Mouse (Mus musculus): ENCODE measurements around the gene Rassf2.

Rassf2 gene

DNA sequence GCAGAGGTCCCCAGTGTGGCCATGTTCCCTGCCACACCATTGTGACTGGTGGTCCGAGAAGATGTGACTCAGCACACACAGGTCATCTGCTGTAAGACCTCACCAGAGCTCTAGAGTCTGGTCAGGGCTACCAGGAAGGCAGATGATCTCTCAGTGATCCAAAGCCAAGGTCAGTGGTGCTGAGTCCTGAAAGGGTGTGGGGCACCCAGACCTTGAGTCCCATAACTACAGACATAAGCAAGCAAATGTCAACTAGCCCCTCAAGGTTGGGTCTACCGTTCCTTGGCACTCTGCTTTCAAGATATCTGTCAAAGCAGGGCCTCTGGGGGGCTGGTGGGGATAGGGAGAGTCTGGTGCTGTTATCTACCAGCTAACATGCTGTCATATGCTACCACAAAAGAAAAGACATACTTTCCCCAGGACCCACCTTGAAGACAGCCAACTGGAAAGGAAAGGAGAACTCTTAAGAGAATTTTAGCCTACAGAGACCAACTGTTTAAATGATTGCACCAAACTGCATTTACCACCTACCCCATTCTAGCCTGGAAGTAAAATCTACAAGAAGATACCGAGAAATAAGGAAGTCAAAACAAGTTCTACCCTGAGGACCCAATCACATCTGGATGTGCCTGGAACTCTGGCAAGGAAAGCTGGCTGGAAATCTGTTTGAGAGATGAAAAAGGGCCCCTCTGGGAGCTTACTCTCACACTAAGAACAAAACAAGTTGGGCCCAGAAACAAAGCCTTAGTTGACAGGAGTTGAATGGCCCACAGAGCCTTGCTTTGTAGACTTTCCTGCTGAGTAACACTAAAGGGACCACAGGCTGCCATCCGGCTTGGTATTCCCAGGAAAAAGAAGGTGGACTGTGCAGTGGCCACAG lies 4.8 kb upstream of the Rassf2 start:
- DNase-seq, result no peak

DNA sequence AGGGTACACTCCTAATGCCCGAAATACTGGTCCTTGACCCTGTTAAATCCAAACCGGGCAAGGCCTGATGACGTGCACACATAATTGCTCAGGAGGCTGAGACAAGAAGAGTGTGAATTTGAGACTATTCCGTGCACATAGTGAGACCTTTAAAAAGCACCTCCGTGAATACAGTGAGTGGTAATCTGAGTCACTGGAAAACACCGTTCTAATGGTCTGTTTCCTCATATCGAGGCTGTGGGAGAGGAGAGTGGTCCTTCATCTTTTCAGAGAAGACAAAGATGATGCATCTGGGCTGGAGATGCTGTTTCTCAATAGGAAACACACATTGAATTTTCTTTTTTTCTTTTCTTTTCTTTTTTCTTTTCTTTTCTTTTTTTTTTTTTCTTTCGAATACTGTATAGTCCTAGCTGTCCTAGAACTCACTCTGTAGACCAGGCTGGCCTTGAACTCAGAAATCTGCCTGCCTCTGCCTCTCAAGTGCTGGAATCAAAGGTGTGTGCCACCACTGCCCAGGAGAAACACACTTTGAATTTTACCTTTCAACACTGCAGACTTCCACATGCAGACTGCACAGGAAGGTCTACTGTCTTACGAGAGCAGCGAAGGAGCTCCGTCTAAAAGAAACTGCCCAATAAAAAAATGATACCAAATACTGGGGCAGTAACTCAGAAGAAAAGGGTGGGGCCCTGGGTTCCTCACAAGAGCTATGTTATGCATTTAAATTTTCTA lies 1.5 kb upstream of the Rassf2 start:
- no peak for DNase-seq

DNA sequence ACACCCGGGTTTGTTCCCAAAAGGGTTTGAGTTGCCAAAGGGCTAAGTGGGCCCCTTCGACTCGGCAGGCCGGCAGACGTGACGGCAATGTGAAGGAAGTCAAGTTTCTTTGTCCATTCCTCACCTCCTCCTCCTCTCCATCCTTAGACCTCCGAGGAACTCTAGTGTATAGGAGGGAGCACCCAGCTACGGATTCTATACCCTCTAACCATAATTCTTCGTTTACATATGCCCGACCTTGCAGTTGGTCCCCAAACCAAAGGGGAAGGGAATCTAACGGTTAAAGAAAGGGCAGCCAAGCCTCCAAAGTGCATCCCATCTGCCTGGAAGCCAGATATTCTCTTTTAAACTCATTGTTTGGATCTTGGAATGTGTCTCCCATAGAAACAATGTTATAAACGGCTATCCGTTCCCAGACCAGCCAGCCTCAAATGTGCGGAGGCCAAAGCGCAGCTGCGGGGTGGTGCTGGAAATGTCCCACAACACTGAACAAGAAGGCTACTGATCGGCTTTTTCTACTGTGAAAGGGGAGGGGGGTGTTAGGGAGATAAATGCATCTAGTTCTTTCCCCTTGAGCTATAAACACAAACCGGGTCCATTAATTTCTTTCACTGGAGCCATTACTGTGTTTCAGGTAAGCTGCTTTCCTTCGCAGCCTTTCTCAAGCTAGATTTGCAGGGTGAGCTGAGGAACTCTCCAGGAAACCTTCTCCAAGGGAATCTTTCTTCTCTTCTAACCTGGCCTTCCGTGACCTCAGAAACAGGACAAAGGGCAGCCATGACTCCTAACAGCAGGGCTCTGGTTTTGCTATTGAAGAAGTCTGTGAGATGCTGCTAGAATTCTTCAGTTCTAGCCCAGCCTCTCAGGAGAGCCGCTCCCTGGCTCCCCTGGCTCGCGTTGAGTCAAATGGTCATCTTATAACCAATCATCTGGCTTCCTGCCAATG lies 633 bp upstream of the Rassf2 start:
- peak; percentile 20 for DNase-seq

DNA sequence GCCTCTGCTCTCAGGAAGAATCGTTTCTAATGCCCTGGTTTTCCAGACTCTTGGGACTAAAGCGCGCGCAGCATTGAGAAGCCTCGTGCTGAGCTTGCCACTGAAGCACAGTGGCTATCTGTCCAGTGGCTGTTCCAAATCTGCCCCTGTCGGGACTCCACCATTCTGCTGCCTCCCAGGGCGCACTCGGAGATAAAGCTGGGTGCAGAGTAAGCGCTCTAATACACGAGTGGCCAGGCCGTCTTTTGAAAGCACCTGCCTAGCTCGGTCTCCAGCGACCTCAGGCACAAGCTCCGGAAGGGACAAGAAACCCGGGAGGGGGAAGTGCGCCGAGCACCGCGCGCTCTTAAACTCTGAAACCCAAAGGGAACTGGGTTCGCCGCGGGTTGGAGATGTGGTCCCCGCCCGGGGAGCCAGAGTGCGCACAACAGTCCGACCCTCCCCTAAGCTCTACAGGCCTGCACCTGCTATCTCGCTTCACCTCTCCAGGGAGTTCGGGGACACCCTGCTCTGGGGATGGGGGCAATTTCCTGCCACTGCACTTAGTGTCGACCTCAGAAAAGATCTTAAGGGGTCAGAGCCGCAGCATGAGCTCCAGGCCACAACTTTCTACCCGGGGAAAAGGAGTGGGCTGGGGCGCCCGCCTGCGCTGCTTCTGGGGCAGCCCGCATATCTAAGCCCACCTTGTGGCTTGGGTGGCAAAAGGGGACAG lies 1.0 kb downstream of the Rassf2 start:
- DNase-seq, result peak; percentile 23

DNA sequence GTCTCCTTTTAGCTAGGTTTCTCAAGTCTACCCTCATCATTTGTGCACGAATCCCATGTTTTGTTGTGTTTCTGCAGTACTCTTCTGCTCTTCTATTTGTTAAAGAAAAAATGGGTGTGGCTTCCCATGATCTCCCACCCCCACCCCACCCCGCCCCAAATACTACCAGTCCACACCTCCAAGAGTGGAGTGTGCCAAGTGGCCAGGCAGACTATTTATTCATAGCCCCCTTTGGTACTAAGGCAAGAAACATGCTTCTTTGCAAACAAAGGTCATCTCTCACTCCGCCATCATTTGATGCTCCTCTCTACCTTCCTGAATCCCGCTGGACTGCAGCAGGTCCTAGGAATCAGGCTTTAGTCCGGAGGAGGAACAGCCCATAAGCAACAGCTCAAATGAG lies 2.0 kb downstream of the Rassf2 start:
- DNase-seq, result no peak

DNA sequence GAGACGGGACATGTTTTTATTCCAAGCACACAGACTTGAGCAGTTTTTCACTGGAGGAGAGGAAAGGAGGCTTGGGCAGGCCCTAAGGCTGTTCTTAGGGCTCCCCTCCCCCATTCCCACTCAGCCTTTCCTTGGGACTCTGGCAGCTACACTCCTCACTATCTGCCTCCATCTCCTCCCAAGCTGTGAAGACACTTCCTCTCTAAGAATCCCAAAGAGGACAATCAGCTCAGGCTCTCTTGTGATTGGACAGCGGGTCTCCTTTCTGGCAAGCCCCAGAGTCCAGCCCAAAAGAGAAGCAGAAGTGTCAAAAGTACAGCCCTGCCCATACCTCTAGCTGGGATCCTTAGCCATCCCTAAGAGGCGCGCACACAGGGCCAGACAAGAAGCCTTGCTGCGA lies 2.7 kb downstream of the Rassf2 start:
- no peak for DNase-seq

DNA sequence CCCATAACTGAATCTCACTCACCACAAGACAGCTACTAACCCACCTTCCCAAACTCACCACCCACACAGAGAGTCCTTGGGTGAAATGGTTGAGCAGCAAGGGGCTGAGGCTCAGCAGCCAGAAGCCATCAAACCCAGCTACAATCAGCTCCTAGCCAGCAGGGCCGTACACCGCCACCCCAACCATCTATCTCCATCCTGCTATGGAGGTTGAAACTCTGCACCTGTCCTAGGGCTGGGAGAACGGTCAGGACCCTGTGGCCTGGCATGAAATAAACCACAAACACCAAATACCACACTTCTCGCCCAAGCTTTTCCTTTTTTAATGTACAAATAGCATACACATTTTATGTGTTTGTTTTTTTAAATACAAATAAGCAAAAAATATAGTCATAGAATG lies 6.0 kb downstream of the Rassf2 start:
- DNase-seq, result no peak

DNA sequence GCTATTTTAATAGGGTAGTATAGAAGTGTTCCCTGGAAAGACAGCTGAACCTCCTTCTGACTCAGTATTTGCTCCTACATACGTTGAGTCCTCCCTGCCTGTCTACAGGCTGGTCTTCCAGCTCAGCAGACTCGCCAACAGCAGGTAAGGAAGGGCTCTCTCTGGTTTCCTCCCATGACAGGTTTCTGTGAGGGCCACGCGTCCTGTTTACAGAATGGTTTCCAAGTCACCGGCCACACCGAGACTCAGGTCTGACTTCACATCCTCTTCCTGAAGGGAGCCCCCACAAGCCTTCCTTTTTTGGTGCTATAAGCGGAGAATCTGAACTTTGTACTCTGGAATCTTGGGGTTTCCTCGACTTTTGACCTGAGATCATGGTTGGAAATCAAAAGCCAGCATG lies 7.4 kb downstream of the Rassf2 start:
- DNase-seq, result no peak

DNA sequence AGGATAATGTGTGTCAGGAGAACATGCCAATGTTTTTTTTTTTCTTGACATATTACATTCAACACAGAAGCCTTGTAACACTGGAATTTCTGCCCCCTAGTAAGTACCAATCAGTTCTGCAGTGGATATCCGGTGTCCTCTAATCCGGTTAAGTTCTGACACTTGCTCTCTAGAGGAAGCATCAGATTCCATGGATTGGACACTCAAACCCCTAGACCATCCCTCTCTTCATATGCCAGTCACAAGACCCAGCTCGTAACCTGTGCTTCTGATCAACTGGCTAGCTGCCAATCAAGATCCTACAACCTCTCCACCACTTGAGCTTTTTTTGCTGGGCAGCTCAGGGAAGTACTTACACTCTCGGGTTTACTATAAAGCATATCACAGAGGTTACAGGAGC lies 8.4 kb downstream of the Rassf2 start:
- no peak for DNase-seq

DNA sequence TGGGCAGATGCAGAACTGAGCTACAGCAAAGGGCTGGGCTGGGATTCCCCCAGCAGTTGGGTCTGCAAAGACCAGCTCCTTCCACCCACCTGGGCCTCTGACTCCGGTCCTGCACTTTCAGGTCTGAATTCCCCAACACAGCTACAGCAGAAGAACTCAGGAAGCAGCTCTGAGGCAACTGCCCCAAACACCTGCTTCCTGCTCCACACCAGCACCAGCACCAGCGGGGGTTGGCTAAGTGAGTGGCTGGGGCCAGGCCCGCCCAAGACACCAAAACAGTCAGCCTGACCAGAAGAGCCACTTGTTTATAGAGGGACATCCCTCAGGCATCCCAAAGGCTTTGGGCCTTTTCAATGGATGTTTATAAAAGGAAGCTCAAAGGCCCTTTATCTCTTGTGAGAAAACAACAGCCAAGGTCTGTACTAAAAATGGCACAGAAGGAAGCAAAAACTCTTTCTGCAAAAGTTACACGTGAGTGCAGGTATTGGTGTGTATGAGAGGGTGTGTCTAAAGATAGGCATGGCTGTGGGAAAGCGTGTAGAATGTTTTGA lies 9.0 kb downstream of the Rassf2 start:
- no peak for DNase-seq

DNA sequence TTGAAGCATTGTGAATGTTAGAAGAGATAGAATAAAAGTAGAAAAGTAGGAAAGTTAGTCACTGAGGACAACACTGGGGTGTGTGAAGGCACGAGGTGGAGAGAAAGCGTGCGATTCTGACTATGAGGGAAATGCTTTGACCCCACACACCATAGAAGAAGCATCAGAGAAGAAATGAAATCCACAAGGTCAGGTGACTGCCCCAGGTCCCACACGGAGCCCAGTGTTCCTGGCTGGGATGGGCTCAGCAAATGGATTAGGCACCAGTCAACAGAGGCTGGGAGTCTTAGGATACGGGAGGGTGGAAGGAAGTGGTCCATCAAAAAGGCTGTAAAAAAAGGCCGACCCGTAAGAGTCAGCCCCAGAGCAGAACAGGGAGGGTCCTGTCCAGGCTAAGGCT lies 9.6 kb downstream of the Rassf2 start:
- no peak for DNase-seq

DNA sequence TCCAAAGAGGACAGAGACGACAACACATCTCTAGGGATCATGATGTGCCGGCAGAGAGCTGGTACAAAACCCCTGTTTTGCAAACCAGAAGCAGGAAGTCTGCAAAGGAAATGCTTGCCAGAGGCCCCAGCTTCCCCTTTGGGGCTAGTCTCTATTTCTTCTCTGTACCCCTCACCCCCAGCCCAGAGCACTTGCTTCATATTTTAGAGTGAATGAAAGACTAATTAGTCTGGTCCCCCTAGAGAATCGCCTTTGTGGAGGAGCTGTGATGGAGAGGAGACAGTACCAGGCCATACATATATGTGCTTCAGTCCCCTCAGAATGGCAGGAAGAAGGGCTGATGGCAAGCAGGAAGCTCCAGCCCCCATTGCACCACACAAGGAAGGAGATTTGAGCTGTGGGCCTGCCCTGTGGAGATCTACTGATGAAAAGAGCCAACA lies 10.7 kb downstream of the Rassf2 start:
- no peak for DNase-seq

DNA sequence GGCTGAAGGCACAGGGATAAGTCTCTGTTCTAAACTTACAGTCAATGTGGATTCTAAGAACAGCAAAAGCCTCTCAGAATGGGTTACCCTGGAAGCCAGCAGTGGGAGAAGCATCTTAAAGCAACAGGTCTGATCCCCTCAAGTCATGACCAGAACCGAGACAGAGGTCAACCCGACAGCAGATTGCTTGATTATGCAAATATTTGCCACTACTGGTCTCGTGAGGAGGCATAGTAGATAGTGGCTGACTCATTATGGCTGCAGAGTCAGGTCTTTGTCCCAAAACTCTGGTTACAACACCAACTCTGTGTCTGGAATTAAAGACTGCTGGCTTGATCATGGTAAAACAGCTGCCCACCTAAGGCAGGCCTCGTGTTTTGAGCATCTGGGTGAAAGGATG lies 11.9 kb downstream of the Rassf2 start:
- DNase-seq, result no peak

DNA sequence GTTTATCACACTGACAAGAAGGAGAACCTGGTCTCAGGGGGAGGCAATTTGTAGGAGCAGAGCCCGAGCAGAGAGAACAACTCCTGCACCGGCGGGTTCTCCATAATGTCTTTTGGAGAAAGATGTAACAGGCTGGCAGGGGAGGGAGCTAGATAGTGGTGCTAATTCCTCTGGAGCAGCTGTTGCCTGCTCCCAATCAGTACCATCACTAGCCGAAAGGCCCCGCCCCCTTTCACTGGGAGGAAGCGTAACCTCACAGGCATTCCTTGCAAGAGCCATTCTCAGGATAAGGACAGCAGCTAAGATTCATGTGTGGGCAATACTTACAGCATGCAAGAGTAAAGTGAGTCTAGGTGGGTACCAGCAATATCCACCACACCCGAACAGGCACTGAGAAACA lies 12.4 kb downstream of the Rassf2 start:
- no peak for DNase-seq

DNA sequence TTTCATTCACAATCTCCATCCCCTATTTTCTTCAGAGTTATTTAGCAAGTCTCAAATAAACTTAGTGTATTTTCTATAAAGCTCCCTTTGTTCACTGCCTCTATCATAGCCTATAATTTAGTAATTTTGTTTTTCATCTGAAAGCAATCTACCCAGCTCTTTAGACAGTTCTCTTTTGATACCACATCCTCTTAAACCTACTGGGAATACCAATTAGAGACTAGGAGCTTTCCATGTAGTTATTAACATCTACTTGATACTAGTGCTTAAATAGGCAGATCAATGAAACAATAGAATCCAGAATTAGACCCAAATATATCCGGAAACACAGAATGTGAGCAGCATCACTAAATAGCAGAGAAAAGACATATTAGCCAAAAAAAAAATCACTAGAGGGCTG lies 14.0 kb downstream of the Rassf2 start:
- DNase-seq, result no peak

DNA sequence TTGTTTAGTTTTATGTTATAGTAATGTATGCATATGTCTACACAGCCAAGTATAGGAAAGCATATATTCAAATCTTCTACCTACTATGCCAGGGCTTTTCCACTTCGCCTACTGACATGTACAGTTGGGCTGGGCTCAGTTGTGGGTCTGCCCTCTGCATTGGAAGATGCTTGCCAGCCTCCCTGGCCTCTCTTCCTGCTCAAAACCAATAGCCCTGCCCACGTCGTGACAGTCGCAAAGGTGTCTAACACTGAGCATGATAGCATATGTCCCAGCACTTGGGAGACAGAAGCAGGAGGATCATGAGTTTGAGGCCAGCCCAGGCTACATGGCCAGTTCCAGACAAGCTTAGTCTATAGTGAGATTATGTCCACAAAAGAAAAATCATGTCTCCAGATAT lies 16.9 kb downstream of the Rassf2 start:
- no peak for DNase-seq

DNA sequence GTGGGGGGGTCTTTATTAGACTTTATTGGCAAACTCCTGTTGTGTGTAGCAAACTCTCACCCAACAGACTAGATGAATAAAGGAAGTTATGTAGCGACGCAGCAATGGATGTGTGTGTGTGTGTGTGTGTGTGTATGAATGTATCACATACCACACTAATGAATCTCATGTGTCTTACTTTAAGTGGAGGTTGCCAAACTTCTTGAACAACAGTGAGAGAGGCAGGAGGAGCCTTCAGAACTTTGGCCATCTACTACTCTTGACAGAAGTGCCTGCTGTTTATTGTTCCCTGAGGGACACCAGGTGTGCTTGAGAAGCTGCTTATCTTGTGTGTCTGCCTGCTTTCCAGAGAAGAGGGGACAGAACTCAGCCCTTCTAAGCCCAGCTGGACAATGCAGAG lies 19.3 kb downstream of the Rassf2 start:
- DNase-seq, result no peak

DNA sequence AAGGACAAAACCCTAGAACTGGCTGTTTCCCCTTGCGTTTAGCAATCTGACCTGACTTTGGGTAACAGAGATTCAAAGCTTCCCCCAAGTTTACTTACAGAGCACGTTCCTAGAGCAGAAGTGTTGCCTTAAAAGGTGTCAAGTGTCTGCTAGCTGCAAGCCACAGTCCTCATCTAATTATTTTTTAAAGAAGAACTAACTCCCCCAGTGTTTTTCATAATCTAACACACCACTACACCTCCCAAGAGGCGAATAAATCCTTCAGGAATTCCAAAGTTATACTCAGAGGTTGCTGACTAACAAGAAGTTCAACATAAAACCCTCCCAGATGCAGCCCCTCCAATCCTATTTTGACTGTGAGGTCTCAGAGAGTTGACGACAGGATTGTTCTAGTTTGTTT lies 21.9 kb downstream of the Rassf2 start:
- no peak for DNase-seq

DNA sequence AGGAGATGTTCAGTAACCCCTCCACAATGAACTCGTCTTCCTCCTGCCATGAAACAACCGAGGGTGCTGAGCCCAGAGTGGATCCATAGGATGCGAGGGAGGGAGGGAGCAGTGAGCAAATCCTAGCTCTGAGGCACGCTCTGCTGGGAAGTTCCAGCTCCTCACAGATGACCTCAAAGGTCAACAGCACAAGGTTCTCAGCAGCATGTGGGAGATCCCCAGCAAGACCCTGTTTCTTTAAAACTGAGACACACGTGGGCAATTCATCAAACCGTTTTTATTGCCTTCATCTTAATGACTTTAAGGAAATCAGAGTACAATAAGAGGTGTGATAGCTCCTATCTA lies 22.6 kb downstream of the Rassf2 start:
- no peak for DNase-seq

DNA sequence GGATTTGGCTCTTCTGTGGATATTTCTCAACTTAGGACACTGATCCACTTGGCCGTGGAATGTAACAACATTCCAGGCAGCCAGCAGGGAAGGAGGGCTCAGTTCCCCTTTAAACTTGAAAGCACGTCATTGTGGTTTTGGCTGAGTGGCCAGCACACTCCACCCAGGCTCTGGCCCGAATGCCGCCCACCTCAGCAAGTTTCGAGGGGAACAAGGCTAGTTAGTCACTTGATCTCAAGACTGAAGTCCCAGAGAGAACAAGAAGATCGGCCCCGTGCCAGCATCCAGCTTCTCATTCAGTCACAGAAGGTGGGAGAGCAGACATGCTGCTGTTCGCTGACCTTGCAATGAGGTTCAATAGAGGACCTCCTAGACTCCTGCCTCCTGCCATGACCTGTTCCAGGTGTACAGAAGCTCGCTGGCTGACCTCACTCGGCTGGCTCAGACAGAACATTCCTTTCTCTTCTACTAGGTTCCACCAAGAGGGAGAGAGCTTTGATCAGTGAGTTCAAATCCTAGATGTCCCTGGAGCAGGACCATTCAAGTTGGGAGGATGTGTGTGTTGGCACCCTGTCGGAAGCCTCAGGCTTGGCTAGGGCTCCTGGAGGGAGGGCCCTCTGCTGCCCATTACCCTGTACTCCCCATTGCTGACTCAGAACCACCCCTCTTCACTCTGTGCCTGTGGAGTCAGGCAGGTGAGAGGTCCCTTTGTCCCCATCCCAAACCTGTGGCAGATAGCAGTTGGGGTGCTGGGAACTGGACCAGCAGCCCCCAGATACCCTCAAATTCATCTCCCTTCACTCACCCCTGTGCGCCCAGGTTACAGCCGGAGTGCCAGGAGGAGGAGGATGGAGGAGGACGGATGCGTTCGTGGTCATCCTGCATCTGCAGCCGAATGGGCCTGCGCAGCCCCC lies 23.2 kb downstream of the Rassf2 start:
- DNase-seq, result peak; percentile 38

DNA sequence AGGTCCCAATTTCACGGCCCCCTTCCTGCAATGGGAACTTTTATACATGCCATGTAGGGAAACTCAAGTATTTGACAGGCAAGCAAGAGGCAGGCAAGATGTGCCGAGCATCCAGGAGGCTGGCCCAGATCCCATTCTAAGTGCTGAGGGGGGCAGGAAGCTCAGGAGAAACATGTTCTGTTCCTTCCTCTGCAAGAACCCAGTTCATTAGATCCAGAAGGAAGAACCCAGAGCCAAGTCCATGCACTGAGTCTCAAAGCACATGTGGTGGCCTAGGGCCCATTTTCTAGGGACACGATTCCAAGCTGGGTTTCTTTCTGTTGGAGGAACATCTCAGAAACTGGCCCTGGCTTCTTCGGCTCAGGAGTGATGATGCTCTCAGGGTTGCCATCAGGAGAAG lies 24.6 kb downstream of the Rassf2 start:
- DNase-seq, result no peak
